Mouse (Mus musculus): ENCODE data around the gene Pin1. TPM values are rescaled to one million over a fixed set of nuclear protein-coding genes. Genes with fewer than 3 reads are reported as not detected.

Gene Pin1
- polyA plus RNA-seq, 1 experiment from 2014 or later = 52.7 TPM

DNA sequence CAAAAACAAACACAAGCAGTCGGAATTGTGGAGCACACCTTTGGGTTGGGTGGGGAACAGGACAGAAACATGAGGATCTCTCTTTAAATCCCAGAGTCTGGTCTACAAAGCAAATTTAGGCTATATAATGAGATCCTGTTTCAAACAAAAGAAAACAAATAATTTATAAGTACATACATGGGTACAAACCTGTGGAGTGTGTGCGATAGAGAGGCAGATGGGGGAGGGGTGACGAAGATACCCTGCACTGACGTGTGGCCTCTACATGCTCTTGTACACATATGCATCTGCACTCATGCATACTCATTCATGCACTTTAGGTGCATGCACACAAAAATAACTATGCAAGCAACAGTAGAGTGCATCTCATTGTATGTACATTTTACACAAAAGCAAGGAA, 12.4 kb upstream of the Pin1 start:
- Histone ChIP-seq H3K36me3 (peaks cover 25% of the 10 kb centered on the region), H3K4me3 (replicated peaks) (no peak overlapping the region), H3K4me2 (no peak overlapping the region), H3K9me3 (no peaks in the 10 kb centered on the region), H3K4me1 (replicated peaks) (peaks cover 19% of the 10 kb centered on the region), H3K9ac (replicated peaks) (no peak overlapping the region), H3K27me3 (no peaks in the 10 kb centered on the region), H3K27ac (no peak overlapping the region)
- 91% methylated on average over 4 of the region's 4 CpGs for WGBS
- no peak for ATAC-seq (ENCODE audit: insufficient number of reproducible peaks, insufficient read depth, low FRiP score, low TSS enrichment, low read depth)

DNA sequence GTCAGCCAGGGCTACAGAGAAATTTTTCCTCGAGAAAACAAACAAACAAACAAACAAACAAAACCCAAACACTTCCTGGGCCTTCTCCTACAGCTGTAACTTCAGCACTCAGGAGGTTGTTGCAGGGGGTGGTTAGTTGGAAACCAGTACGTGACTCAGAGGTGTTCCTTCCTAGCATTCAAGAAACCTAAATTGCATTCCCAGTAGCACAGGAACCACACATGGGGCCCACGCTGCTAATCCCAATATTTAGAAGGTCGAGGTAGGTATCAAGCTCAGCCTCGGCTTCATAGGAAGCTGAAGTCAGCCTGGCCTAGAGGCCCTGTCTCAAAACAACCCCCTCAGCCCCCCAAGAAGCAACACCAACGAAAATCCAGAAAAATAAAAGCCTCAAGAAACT, 10.4 kb upstream of the Pin1 start:
- H3K4me3 ChIP-seq (replicated peaks) = peak overlapping the region; percentile 83
- peaks cover 26% of the 10 kb centered on the region for H3K4me1 ChIP-seq (replicated peaks)
- no peak for ATAC-seq (ENCODE audit: insufficient number of reproducible peaks, insufficient read depth, low FRiP score, low TSS enrichment, low read depth)
- H3K9ac ChIP-seq (replicated peaks) = peak overlapping the region; percentile 88
- peak overlapping the region; percentile 95 for H3K4me2 ChIP-seq
- H3K27ac ChIP-seq = no peak overlapping the region; the same call in 1 of the 2 replicates
- no peaks in the 10 kb centered on the region for H3K9me3 ChIP-seq
- H3K27me3 ChIP-seq = no peaks in the 10 kb centered on the region
- H3K36me3 ChIP-seq = peaks cover 30% of the 10 kb centered on the region
- 26% methylated on average over 6 of the region's 6 CpGs for WGBS

DNA sequence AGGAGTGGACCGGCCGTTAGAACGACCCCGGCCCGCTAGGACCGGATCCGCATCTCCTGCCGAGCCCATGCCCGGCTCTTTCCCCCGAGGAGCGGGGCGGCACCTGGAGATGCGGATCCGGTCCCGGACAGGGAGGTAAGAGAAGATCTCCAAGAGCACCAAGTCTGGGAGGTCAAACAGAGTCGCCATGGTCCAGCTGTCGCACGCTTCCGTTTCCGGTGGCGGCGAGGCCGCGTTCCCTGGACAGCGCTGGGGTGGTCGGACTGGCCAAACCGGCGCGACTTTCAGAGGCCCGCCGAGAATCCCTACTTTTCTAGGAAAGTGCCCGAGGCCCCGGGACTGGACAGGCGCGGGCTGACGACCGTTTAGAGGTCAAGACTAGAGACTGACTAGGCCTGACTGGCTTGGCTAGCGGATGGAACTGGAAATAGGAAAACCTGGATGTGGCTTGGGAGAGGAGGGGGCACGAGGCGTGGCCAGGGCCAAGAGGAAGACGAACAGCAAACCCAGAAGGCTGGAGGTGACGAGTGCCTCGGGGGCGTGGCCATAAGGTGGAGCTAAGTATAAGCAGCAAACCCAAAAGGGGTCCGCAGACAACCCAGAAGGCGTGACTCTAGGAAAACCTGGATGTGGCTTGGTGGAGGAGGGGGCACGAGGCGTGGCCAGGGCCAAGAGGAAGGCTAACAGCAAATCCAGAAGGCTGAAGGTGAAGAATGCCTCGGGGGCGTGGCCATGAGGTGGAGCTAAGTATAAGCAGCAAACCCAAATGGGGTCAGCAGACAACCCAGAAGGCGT, 9.6 kb upstream of the Pin1 start, which contains the start of gene Ubl5:
Ubl5 (plus strand) TSS at position 778 of the 795 bp plus-strand sequence.
- ATAC-seq (ENCODE audit: insufficient number of reproducible peaks, insufficient read depth, low FRiP score, low TSS enrichment, low read depth) = peak; percentile 94
- Histone ChIP-seq H3K4me3 (replicated peaks) (peak within 1 kb of the TSS; percentile 83), H3K4me1 (replicated peaks) (peaks cover 26% of the 10 kb centered on the region), H3K9ac (replicated peaks) (peak within 1 kb of the TSS; percentile 88), H3K4me2 (peak within 1 kb of the TSS; percentile 95), H3K27ac (peak within 1 kb of the TSS; percentile 91), H3K36me3 (peaks cover 35% of the 10 kb centered on the region), H3K27me3 (no peaks in the 10 kb centered on the region), H3K9me3 (no peaks in the 10 kb centered on the region)
- WGBS = under 1% methylated on average over 51 of the region's 51 CpGs

DNA sequence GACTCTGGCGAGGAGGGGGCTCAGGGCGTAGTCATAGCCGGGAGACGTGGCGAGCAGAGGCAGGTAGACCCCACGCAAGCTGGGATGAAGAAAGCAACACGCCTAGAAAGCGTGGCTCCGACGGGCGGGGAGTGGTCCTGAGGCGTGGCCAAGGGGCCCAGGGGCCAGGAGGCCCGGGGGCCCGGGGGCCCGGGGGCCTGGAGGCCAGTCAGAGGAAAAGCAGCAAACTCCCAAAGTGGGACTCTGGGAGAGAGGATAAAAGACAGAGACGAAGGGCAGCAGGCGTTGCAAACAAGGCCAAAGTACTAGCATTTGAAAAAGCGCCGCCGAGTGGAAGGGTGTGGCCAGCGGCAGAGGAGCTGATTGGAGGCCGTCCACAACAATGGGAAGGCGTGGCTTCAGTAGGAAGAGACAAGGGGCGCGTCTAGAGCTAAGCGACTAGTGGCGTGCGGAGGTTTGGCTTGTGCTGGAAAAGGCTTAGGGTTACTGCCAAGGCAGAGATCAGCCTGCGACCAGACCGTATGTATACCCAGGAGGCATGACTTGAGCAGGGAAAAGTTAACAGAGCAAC, 8.9 kb upstream of the Pin1 start:
- Histone ChIP-seq H3K9me3 (no peaks in the 10 kb centered on the region), H3K27ac (peak overlapping the region; percentile 91), H3K4me2 (peak overlapping the region; percentile 95), H3K27me3 (no peaks in the 10 kb centered on the region), H3K4me1 (replicated peaks) (peaks cover 26% of the 10 kb centered on the region), H3K9ac (replicated peaks) (peak overlapping the region; percentile 76), H3K4me3 (replicated peaks) (peak overlapping the region; percentile 83), H3K36me3 (peaks cover 35% of the 10 kb centered on the region)
- ATAC-seq (ENCODE audit: insufficient number of reproducible peaks, insufficient read depth, low FRiP score, low TSS enrichment, low read depth) = peak; percentile 72
- WGBS = under 1% methylated on average over 30 of the region's 30 CpGs

GRCm38 (mm10) chr9:20643781-20644180, 8.1 kb upstream of the Pin1 start:
- Histone ChIP-seq H3K9ac (replicated peaks) (peak overlapping the region; percentile 76), H3K4me3 (replicated peaks) (peak overlapping the region; percentile 83), H3K4me2 (peak overlapping the region; percentile 95), H3K27me3 (no peaks in the 10 kb centered on the region), H3K4me1 (replicated peaks) (peaks cover 26% of the 10 kb centered on the region), H3K9me3 (no peaks in the 10 kb centered on the region), H3K27ac (peak overlapping the region; percentile 75), H3K36me3 (peaks cover 35% of the 10 kb centered on the region)
- 10% methylated on average over 13 of the region's 13 CpGs for WGBS
- no peak for ATAC-seq (ENCODE audit: insufficient number of reproducible peaks, insufficient read depth, low FRiP score, low TSS enrichment, low read depth)

DNA sequence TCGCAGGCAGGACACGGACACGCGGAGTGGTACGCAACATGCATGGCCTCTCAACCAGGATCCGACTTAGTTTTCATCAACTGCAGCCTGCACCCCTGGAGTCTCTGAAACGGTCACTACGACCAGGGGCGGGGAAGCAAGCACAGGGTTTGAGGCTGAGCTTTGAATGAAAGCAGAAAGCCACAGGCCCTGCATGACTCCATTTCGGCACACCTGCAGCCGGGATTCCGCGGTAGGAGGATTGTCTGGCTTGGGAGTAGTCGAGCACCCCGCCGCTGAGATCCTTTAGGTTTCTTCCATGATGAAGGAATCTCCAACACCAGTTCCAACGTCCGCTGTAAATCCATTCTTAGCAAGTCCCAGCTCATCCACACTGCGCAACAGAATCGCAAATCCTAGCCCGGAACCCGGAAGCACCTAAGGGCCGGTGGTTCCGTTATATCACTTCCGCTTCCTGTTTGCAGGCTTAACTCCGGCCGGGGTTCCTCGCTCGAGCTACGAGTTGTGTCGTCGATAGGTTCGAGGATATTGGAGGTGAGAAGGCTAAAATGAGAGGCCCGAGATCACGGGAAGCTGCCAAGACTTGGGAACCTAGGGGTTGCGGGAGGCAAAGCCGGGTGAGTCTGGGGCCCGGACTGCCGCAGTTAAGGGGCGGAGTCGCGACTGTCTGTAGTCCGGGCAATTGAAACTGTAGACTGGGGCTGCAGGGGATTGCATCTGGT, 7.4 kb upstream of the Pin1 start, which contains the start of gene Fbxl12:
Fbxl12 (minus strand) TSS at position 408 of the 722 bp plus-strand sequence.
- Histone ChIP-seq H3K27ac (peak within 1 kb of the TSS; percentile 75), H3K4me2 (peak within 1 kb of the TSS; percentile 95), H3K9me3 (no peaks in the 10 kb centered on the region), H3K9ac (replicated peaks) (peak within 1 kb of the TSS; percentile 76), H3K36me3 (peaks cover 35% of the 10 kb centered on the region), H3K4me3 (replicated peaks) (peak within 1 kb of the TSS; percentile 83), H3K27me3 (no peaks in the 10 kb centered on the region), H3K4me1 (replicated peaks) (peaks cover 26% of the 10 kb centered on the region)
- WGBS = under 1% methylated on average over 43 of the region's 43 CpGs
- ATAC-seq (ENCODE audit: insufficient number of reproducible peaks, insufficient read depth, low FRiP score, low TSS enrichment, low read depth) = no peak

- ATAC-seq (ENCODE audit: insufficient number of reproducible peaks, insufficient read depth, low FRiP score, low TSS enrichment, low read depth) = no peak
- Histone ChIP-seq H3K4me3 (replicated peaks) (peak overlapping the region; percentile 83), H3K9ac (replicated peaks) (peak overlapping the region; percentile 76), H3K9me3 (no peaks in the 10 kb centered on the region), H3K4me1 (replicated peaks) (peaks cover 26% of the 10 kb centered on the region), H3K27me3 (no peaks in the 10 kb centered on the region), H3K4me2 (peak overlapping the region; percentile 95), H3K36me3 (peaks cover 34% of the 10 kb centered on the region), H3K27ac (peak overlapping the region; percentile 75)
- 5% methylated on average over 17 of the region's 17 CpGs for WGBS
Measured at GRCm38 (mm10) chr9:20645121-20645520, 6.8 kb upstream of the Pin1 start.

GRCm38 (mm10) chr9:20652260-20652658, 364 bp downstream of the Pin1 start:
- Histone ChIP-seq H3K9ac (replicated peaks) (peak overlapping the region; percentile 88), H3K4me3 (replicated peaks) (peak overlapping the region; percentile 93), H3K36me3 (peaks cover 59% of the 10 kb centered on the region), H3K27ac (0 out of 2 replicates have a peak overlapping the region, but pooled peaks have one; percentile 4), H3K27me3 (no peaks in the 10 kb centered on the region), H3K9me3 (no peaks in the 10 kb centered on the region), H3K4me1 (replicated peaks) (peaks cover 19% of the 10 kb centered on the region), H3K4me2 (peak overlapping the region; percentile 79)
- ATAC-seq (ENCODE audit: insufficient number of reproducible peaks, insufficient read depth, low FRiP score, low TSS enrichment, low read depth) = no peak; the same call in none of the 2 replicates
- WGBS = under 1% methylated on average over 25 of the region's 25 CpGs

DNA sequence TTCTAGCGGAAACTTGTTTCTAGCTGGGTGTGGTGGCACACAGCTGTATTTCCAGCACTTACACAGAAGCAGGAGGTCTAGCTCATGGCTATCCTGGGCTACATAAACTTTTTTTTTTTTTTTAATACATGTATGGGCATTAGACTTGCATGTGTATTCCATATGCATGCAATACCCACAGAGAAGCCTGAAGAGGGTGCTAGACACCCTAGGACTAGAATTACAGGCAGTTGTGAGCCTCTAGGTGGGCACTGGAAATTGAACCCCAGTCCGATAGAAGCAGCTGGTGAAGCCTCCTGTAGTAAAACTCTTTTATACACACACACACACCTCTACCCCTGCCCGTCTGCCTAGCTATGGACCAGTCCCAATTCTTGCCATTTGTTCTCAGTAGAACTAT, 2.0 kb downstream of the Pin1 start:
- peaks cover 19% of the 10 kb centered on the region for H3K4me1 ChIP-seq (replicated peaks)
- whole genome bisulfite sequencing = 83% methylated on average over 3 of the region's 3 CpGs
- no peak for ATAC-seq (ENCODE audit: insufficient number of reproducible peaks, insufficient read depth, low FRiP score, low TSS enrichment, low read depth)
- H3K27ac ChIP-seq = no peak overlapping the region
- H3K9me3 ChIP-seq = no peaks in the 10 kb centered on the region
- H3K4me3 ChIP-seq (replicated peaks) = no peak overlapping the region
- H3K36me3 ChIP-seq = peaks cover 60% of the 10 kb centered on the region
- H3K4me2 ChIP-seq = peak overlapping the region; percentile 79; the same call in 1 of the 2 replicates
- H3K9ac ChIP-seq (replicated peaks) = no peak overlapping the region
- H3K27me3 ChIP-seq = no peaks in the 10 kb centered on the region

GRCm38 (mm10) chr9:20657546-20657945, 5.7 kb downstream of the Pin1 start:
- H3K4me1 ChIP-seq (replicated peaks) = peaks cover 13% of the 10 kb centered on the region
- no peak overlapping the region for H3K4me3 ChIP-seq (replicated peaks)
- H3K27ac ChIP-seq = no peak overlapping the region
- no peaks in the 10 kb centered on the region for H3K27me3 ChIP-seq
- no peak overlapping the region for H3K4me2 ChIP-seq
- ATAC-seq (ENCODE audit: insufficient number of reproducible peaks, insufficient read depth, low FRiP score, low TSS enrichment, low read depth) = no peak
- H3K9me3 ChIP-seq = no peaks in the 10 kb centered on the region
- H3K36me3 ChIP-seq = peaks cover 90% of the 10 kb centered on the region
- H3K9ac ChIP-seq (replicated peaks) = no peak overlapping the region
- WGBS = 89% methylated on average over 3 of the region's 3 CpGs

DNA sequence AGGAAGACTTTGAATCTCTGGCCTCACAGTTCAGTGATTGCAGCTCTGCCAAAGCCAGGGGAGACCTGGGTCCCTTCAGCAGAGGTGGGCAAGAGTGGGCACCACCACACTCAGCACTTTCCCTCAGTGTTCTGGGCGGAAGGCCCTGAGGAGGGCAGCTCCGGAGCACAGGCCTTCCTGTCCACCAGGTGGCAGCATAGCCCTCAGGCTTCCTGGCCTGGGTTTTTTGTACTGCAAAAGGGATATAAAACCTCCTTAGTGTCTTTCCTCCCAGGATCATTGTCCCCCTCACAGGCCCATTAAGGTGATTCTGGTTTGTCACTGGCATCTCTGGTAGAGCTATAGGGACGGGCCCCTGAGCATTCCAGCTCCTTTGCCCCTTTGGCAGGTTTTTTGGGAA, 10.4 kb downstream of the Pin1 start:
- Histone ChIP-seq H3K36me3 (peaks cover 79% of the 10 kb centered on the region), H3K4me1 (replicated peaks) (peaks cover 12% of the 10 kb centered on the region), H3K9me3 (no peaks in the 10 kb centered on the region), H3K27me3 (no peaks in the 10 kb centered on the region), H3K9ac (replicated peaks) (no peak overlapping the region), H3K27ac (no peak overlapping the region), H3K4me2 (no peak overlapping the region), H3K4me3 (replicated peaks) (no peak overlapping the region)
- 51% methylated on average over 3 of the region's 3 CpGs for WGBS
- ATAC-seq (ENCODE audit: insufficient number of reproducible peaks, insufficient read depth, low FRiP score, low TSS enrichment, low read depth) = no peak
